Mouse (Mus musculus) cerebellum, adult (tissue): Measurements from ENCODE around the gene Thsd7a.

ENCODE experiments used
- ATAC-seq: cut with Nextera tagmentation; 2 replicates; pipeline ENCODE4 v1.9.2; 2017; ENCODE audit warnings: mild to moderate bottlenecking, moderate library complexity, mixed read lengths; ENCODE audit not compliant: insufficient number of reproducible peaks, low FRiP score, low TSS enrichment

Thsd7a gene

DNA sequence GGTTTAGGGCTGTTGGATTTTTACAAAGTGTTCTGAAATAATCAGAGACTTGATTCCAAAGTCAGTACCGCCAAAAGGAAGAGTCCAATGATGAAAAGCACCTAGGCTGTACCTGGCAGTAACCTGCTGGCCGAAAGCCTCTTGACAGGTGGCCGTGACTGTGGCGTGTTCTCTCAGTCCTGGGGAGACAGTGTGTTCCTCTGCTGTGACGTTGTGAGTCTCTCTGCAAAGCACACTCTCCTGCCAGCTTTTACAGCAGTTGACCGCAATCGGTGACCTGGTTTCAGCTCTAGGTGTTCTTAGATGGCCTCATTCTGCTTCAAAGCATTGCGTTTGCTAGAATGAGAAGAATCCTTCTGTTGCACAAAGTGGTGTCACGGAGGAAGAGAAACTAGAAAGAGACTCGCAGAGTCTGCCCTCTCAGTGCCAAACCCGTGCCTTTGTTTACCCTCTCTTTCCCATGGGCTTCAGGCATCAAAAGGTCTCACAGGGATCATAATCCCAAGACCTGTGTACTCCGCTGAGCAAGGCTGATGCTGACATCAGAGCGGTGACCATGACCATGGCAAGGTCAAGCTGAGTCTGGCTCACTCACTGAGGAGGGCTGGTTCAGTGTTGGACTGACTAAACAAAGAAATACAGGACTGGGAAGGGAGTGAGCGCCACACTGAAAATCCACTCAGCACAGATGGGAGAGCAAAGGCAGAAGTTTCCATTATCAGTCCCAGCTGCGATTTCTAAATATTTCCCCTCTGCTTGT is 486.4 kb downstream of the Thsd7a start:
- peak; percentile 82 for ATAC-seq
